Mouse (Mus musculus): Measurements from ENCODE around the gene Rps18. TPM values are rescaled to one million over a fixed set of nuclear protein-coding genes. Genes with fewer than 3 reads are reported as not detected.
"Not testable (repeated sequence)": the region's sequence is repeated elsewhere in the genome, so short reads cannot be mapped to it uniquely, and the experiment has no call there.

The Rps18 gene
- polyA plus RNA-seq, 1 experiment: 1,144 TPM

DNA sequence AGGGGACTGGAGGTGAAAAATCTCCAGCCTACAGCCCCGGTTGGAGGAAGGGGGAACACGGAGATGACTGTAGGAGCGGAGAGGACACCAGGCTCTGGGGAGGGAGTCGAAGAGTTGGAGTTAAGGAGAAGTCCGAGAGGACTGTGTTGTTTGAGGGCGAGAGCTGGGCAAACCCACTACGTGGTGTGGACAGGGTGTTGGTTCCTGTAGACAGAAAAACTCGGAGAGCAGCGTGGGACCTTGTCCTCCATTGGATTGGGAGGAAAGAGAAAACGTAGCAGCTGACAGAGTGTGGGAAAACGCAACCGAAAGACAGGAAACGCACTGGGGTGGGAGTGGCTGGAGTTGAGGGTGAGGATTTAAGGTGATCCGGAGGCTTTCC is 45.9 kb downstream of the Rps18 start:
- peaks cover 6% of the 10 kb centered on the region for H3K4me1 ChIP-seq (ENCODE audit: control insufficient read depth, insufficient read depth, low read length)
- peak overlapping the region; percentile 82 for H3K27ac ChIP-seq (ENCODE audit: insufficient read depth, low read depth, low read length)
- TF ChIP-seq CTCF (IDR thresholded peaks at IDR 0.05; ENCODE audit: low read depth, low read length): no peak
- no peak for TF ChIP-seq POLR2A (IDR thresholded peaks at IDR 0.05; ENCODE audit: borderline replicate concordance, low read depth, low read length)

DNA sequence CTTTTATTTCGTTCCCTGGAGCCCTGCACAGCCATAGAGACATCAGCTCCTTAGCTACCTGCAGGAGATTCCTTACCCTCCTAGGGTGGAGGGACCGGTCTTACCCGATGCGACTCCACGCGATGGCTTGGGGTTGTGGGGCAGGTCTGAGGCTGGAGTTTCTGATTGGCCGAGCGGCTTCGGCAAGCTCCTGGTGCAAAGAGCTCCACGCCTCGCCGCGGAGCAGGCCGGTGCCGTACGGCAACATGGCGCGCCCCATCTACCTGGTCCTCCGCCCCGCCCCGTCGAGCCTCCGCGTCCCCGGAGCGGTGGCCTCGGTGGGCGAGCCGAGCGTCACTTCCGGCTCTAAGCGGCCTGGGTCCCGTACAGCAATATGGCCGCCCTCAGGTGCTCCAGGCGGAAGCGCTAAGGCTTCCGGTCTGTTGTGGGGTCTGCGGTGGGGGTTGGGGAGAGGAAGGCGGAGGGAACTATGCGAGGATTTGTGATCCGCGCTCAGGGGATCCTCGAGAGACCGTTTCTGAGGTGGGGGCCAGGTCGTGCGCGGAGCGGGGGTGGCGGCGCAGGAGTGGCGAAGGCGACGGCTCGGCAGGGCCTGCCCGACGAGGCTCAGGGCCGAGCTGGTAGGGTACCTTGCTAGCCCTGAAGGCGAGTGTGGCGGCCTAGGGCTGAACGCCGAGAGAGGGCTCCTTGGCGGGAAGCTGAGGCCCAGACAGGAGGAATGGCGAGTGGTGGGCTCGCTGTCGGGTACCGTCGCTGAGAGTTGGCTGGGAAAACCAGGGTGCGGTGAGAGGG is 46.5 kb downstream of the Rps18 start, which contains the start of gene Daxx:
Gene Daxx, plus strand, starts transcription at position 338 of the 792 bp plus-strand sequence.
- Histone ChIP-seq H3K4me1 (ENCODE audit: control insufficient read depth, insufficient read depth, low read length) (peaks cover 6% of the 10 kb centered on the region), H3K27ac (ENCODE audit: insufficient read depth, low read depth, low read length) (peak within 1 kb of the TSS; percentile 82), H3K4me3 (ENCODE audit: insufficient read depth, low read length) (peak within 1 kb of the TSS; percentile 96)
- TF ChIP-seq POLR2A (IDR thresholded peaks at IDR 0.05; ENCODE audit: borderline replicate concordance, low read depth, low read length) (no peak), CTCF (IDR thresholded peaks at IDR 0.05; ENCODE audit: low read depth, low read length) (no peak)

More for the DNA sequence above, 45.9 kb downstream of the Rps18 start:
- H3K4me3 ChIP-seq (ENCODE audit: insufficient read depth, low read length): peak overlapping the region; percentile 96

DNA sequence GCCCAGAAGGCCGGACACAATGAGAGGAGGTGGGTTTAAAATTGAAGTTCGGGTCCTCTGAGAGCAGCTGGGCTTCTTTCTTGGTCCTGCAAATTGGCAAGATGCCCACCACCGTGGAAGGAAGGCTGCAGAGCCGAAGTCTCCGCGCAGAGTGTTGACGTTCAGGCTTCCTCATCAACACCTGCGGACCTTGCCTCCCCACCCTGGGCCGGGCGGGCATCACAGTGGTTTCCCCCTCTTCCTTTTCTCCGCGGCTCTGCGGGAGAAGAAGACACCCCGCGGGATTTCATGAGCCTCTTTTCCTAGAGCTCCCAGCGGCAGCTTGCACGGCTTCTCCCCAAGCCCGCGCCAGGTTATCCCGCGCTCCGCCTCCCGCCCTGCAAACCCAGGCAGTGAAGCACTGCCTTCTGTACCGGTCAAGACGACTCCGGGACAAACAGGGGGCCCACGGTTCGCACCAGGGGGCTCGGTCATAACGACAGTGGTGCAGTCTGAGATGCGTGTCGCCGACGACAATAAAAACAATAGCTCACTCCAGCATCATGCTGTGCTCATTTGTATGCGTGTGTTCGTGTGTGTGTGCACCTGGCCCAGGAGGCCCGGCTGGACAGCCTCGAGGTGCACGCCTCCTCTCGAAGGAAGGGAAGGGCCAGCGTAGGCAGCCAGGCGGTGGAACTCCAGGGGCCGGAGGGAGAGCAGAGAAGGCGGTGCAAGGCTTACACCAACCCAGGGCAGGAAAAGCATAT is 47.3 kb downstream of the Rps18 start:
- peak overlapping the region; percentile 40 for H3K27ac ChIP-seq (ENCODE audit: insufficient read depth, low read depth, low read length)
- TF ChIP-seq POLR2A (IDR thresholded peaks at IDR 0.05; ENCODE audit: borderline replicate concordance, low read depth, low read length) (no peak), CTCF (IDR thresholded peaks at IDR 0.05; ENCODE audit: low read depth, low read length) (no peak)
- peaks cover 12% of the 10 kb centered on the region for H3K4me1 ChIP-seq (ENCODE audit: control insufficient read depth, insufficient read depth, low read length)
- peak overlapping the region; percentile 74 for H3K4me3 ChIP-seq (ENCODE audit: insufficient read depth, low read length)

DNA sequence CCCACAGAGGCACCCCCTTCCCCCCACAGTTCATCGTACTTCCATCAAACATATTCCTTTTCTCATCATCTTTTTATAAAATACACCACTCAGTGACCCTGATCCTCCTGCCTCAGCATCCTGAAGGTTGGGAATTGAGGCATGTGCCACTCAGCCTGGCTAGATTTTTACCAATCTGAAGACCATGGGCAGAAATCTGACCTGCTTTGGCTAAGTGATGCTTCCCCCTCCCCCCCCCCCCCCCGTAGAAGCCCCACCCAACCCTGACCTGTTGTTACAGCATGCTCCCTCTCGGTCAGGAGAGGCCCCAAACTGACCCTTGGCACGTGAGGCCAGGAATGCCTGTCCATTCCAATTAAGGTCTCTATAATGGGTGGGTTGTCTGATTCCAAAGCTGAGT is 51.0 kb downstream of the Rps18 start, which contains the start of gene Platr17:
Gene Platr17, plus strand, starts transcription at position 301 of the 400 bp plus-strand sequence.
- H3K4me1 ChIP-seq (ENCODE audit: control insufficient read depth, insufficient read depth, low read length): peaks cover 22% of the 10 kb centered on the region
- H3K27ac ChIP-seq (ENCODE audit: insufficient read depth, low read depth, low read length); H3K4me3 ChIP-seq (ENCODE audit: insufficient read depth, low read length): not testable (repeated sequence)

DNA sequence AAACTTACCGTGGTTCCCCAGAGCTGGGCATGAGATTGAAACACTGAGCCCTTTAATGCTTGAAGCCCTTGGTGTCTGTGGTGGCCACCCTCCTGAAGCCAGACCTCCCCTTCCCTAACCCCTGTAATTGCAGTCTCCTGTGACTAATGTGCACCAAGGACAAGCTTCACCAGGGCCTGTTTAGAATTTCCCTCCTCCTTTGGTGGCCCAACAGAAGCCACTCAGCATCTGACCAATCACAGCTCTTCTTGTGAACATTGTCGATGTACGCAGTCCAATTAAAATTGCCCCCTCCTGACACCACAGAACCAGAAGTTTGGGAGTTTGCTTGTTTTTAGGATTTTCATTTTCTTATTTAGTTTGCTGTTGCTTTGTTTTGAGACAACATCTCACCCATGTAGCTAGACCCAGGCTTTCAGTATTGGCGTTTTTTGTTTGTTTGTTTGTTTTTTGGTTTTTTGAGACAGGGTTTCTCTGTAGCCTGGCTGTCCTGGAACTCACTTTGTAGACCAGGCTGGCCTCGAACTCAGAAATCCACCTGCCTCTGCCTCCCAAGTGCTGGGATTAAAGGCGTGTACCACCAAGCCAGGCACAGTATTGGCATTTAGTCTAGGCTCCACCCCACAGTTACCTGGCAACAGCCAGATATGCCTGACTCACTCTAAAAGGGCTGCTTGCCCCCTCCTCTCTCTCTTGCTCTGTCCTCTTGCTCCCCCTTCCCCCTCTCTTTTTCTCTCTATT is 51.7 kb downstream of the Rps18 start:
- peaks cover 22% of the 10 kb centered on the region for H3K4me1 ChIP-seq (ENCODE audit: control insufficient read depth, insufficient read depth, low read length)
- not testable (repeated sequence) for H3K4me3 ChIP-seq (ENCODE audit: insufficient read depth, low read length); H3K27ac ChIP-seq (ENCODE audit: insufficient read depth, low read depth, low read length)

DNA sequence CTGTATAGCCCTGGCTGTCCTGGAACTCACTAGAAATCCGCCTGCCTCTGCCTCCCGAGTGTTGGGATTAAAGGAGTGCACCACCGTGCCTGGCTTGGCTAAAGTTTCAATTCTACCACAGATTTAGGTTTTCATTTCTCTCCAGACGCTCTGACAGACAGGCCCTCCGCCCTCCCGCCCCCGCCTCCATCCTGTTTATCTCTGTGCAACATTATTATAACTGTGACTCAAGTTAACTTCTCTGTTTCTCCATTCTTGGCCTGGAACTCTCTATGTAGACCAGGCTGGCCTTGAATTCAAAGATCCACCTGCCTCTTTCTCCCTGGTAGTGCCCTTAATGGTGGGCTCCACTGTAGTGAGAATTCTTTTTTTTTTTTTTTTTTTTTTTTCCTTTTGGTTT is 53.3 kb downstream of the Rps18 start:
- Histone ChIP-seq H3K4me1 (ENCODE audit: control insufficient read depth, insufficient read depth, low read length) (peaks cover 20% of the 10 kb centered on the region), H3K27ac (ENCODE audit: insufficient read depth, low read depth, low read length) (peak overlapping the region; percentile 36), H3K4me3 (ENCODE audit: insufficient read depth, low read length) (no peak overlapping the region)
- TF ChIP-seq CTCF (IDR thresholded peaks at IDR 0.05; ENCODE audit: low read depth, low read length) (no peak), POLR2A (IDR thresholded peaks at IDR 0.05; ENCODE audit: borderline replicate concordance, low read depth, low read length) (no peak)

DNA sequence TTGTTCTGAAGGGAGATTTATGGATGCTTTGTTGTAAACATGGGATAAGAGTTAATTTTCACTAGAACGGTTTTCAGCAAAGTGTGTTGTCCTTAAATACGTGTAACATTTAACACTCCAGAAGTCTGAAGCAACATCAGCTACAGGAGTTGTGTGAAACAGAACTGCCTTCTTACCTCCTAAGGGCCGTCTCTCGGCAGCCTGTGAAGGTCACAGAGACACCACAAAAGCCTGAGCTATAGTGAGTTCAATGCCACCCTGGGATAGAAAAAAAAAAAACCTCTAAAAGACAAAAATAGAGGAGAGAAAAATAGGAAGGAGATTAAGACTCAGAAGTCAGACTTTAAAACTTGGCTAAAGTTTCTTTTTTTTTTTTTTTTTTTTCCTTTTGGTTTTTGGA is 53.7 kb downstream of the Rps18 start:
- Histone ChIP-seq H3K27ac (ENCODE audit: insufficient read depth, low read depth, low read length) (peak overlapping the region; percentile 36; the same call in 1 of the 2 replicates), H3K4me3 (ENCODE audit: insufficient read depth, low read length) (no peak overlapping the region), H3K4me1 (ENCODE audit: control insufficient read depth, insufficient read depth, low read length) (peaks cover 20% of the 10 kb centered on the region)
- TF ChIP-seq POLR2A (IDR thresholded peaks at IDR 0.05; ENCODE audit: borderline replicate concordance, low read depth, low read length): no peak
- no peak for TF ChIP-seq CTCF (IDR thresholded peaks at IDR 0.05; ENCODE audit: low read depth, low read length)

Other genes starting within 250 kb of the Rps18 start
- gene March2, start 237.3 kb downstream of the Rps18 start, polyA plus RNA-seq (2012; ENCODE audit: insufficient read depth, insufficient read length, missing spikeins): 61.3 and 62.9 TPM in 2 replicates
- 128 TPM in 2 replicates for gene Rab11b, start 195.5 kb downstream of the Rps18 start, polyA plus RNA-seq (2012; ENCODE audit: insufficient read depth, insufficient read length, missing spikeins)
- gene Angptl4, start 174.2 kb downstream of the Rps18 start, polyA plus RNA-seq (2012; ENCODE audit: insufficient read depth, insufficient read length, missing spikeins): 8.4 and 11.0 TPM in 2 replicates
- gene Kank3, start 145.5 kb downstream of the Rps18 start, polyA plus RNA-seq (2012; ENCODE audit: insufficient read depth, insufficient read length, missing spikeins): 27.5 and 33.3 TPM in 2 replicates
- 1,369 and 1,530 TPM in 2 replicates for gene Rps28, start 131.4 kb downstream of the Rps18 start, polyA plus RNA-seq (2012; ENCODE audit: insufficient read depth, insufficient read length, missing spikeins)
- gene Ndufa7, start 131.4 kb downstream of the Rps18 start, polyA plus RNA-seq (2012; ENCODE audit: insufficient read depth, insufficient read length, missing spikeins): 197 and 199 TPM in 2 replicates
- gene Cd320, start 112.9 kb downstream of the Rps18 start, polyA plus RNA-seq (2012; ENCODE audit: insufficient read depth, insufficient read length, missing spikeins): 4.4 TPM in 2 replicates
- not detected in 2 replicates for gene Gm7029, start 82.2 kb downstream of the Rps18 start, polyA plus RNA-seq (2012; ENCODE audit: insufficient read depth, insufficient read length, missing spikeins)
- 35.5 and 36.3 TPM in 2 replicates for gene Kifc1, start 65.3 kb downstream of the Rps18 start, polyA plus RNA-seq (2012; ENCODE audit: insufficient read depth, insufficient read length, missing spikeins)
- 3.5 and 6.4 TPM in 2 replicates for gene Platr17, start 50.9 kb downstream of the Rps18 start, polyA plus RNA-seq (2012; ENCODE audit: insufficient read depth, insufficient read length, missing spikeins)
- 58.1 and 69.3 TPM in 2 replicates for gene Daxx, start 46.6 kb downstream of the Rps18 start, polyA plus RNA-seq (2012; ENCODE audit: insufficient read depth, insufficient read length, missing spikeins)
- gene Tapbp, start 40.1 kb downstream of the Rps18 start, polyA plus RNA-seq (2012; ENCODE audit: insufficient read depth, insufficient read length, missing spikeins): 389 and 454 TPM in 2 replicates
- gene Zbtb22, start 40.1 kb downstream of the Rps18 start, polyA plus RNA-seq (2012; ENCODE audit: insufficient read depth, insufficient read length, missing spikeins): 21.8 and 24.0 TPM in 2 replicates
- 209 and 216 TPM in 2 replicates for gene Rgl2, start 26.5 kb downstream of the Rps18 start, polyA plus RNA-seq (2012; ENCODE audit: insufficient read depth, insufficient read length, missing spikeins)
- 54.1 and 54.9 TPM in 2 replicates for gene Pfdn6, start 15.7 kb downstream of the Rps18 start, polyA plus RNA-seq (2012; ENCODE audit: insufficient read depth, insufficient read length, missing spikeins)
- 10.1 and 10.2 TPM in 2 replicates for gene Wdr46, start 15.3 kb downstream of the Rps18 start, polyA plus RNA-seq (2012; ENCODE audit: insufficient read depth, insufficient read length, missing spikeins)
- 8.3 and 8.7 TPM in 2 replicates for gene B3galt4, start 4.5 kb downstream of the Rps18 start, polyA plus RNA-seq (2012; ENCODE audit: insufficient read depth, insufficient read length, missing spikeins)
- 41.3 and 49.7 TPM in 2 replicates for gene Vps52, start 189 bp downstream of the Rps18 start, polyA plus RNA-seq (2012; ENCODE audit: insufficient read depth, insufficient read length, missing spikeins)
- 2,635 and 2,812 TPM in 2 replicates for gene H2-K1, start 44.3 kb upstream of the Rps18 start, polyA plus RNA-seq (2012; ENCODE audit: insufficient read depth, insufficient read length, missing spikeins)
- 22.8 and 22.9 TPM in 2 replicates for gene Ring1, start 68.7 kb upstream of the Rps18 start, polyA plus RNA-seq (2012; ENCODE audit: insufficient read depth, insufficient read length, missing spikeins)
- gene H2-Ke6, start 72.1 kb upstream of the Rps18 start, polyA plus RNA-seq (2012; ENCODE audit: insufficient read depth, insufficient read length, missing spikeins): 64.2 and 78.0 TPM in 2 replicates
- gene Slc39a7, start 75.7 kb upstream of the Rps18 start, polyA plus RNA-seq (2012; ENCODE audit: insufficient read depth, insufficient read length, missing spikeins): 62.3 and 70.1 TPM in 2 replicates
- gene Rxrb, start 75.8 kb upstream of the Rps18 start, polyA plus RNA-seq (2012; ENCODE audit: insufficient read depth, insufficient read length, missing spikeins): 50.2 and 51.9 TPM in 2 replicates
- 0.51 and 0.61 TPM in 2 replicates for gene Col11a2, start 83.4 kb upstream of the Rps18 start, polyA plus RNA-seq (2012; ENCODE audit: insufficient read depth, insufficient read length, missing spikeins)
- 0.88 TPM in 1 of 2 replicates, not detected in the other for gene H2-Oa, start 136.3 kb upstream of the Rps18 start, polyA plus RNA-seq (2012; ENCODE audit: insufficient read depth, insufficient read length, missing spikeins)
- 206 and 214 TPM in 2 replicates for gene H2-DMa, start 163.5 kb upstream of the Rps18 start, polyA plus RNA-seq (2012; ENCODE audit: insufficient read depth, insufficient read length, missing spikeins)
- gene Brd2, start 166.6 kb upstream of the Rps18 start, polyA plus RNA-seq (2012; ENCODE audit: insufficient read depth, insufficient read length, missing spikeins): 156 and 185 TPM in 2 replicates
- gene H2-DMb2, start 187.3 kb upstream of the Rps18 start, polyA plus RNA-seq (2012; ENCODE audit: insufficient read depth, insufficient read length, missing spikeins): 3.0 and 4.9 TPM in 2 replicates
- 232 and 258 TPM in 2 replicates for gene H2-DMb1, start 197.1 kb upstream of the Rps18 start, polyA plus RNA-seq (2012; ENCODE audit: insufficient read depth, insufficient read length, missing spikeins)
- 56.2 and 60.8 TPM in 2 replicates for gene Tap1, start 231.6 kb upstream of the Rps18 start, polyA plus RNA-seq (2012; ENCODE audit: insufficient read depth, insufficient read length, missing spikeins)
- 134 TPM in 2 replicates for gene Psmb9, start 231.8 kb upstream of the Rps18 start, polyA plus RNA-seq (2012; ENCODE audit: insufficient read depth, insufficient read length, missing spikeins)
- 201 and 204 TPM in 2 replicates for gene Psmb8, start 241.7 kb upstream of the Rps18 start, polyA plus RNA-seq (2012; ENCODE audit: insufficient read depth, insufficient read length, missing spikeins)
- gene Tap2, start 247.5 kb upstream of the Rps18 start, polyA plus RNA-seq (2012; ENCODE audit: insufficient read depth, insufficient read length, missing spikeins): 51.8 and 56.6 TPM in 2 replicates